Mouse (Mus musculus) midbrain, embryonic 12.5 days (tissue): ENCODE data around the gene Clstn2. TPM values are rescaled to one million over a fixed set of nuclear protein-coding genes. Genes with fewer than 3 reads are reported as not detected.

Experiments
- ATAC-seq: fragments of 200-750 bp; cut with Nextera tagmentation; 2 replicates; pipeline ENCODE4 v1.8.0; 2017; ENCODE audit warnings: low read depth, moderate TSS enrichment, moderate library complexity; ENCODE audit not compliant: low FRiP score
- H3K27ac ChIP-seq: fragments of 300-500 bp; sonication (generic); replicated peaks from 2 replicates; pipeline ENCODE4 v1.5.1; 2016; ENCODE audit warnings: mild to moderate bottlenecking
- H3K27me3 ChIP-seq: fragments of 300-500 bp; sonication (generic); 2 replicates; pipeline ENCODE4 v1.6.1; 2016; ENCODE audit warnings: mild to moderate bottlenecking
- H3K36me3 ChIP-seq: fragments of 300-500 bp; sonication (generic); 2 replicates; pipeline ENCODE4 v1.6.1; 2016
- H3K4me1 ChIP-seq: fragments of 300-500 bp; sonication (generic); 2 replicates; pipeline ENCODE4 v1.6.1; 2016
- H3K4me2 ChIP-seq: fragments of 300-500 bp; sonication (generic); replicated peaks from 2 replicates; pipeline ENCODE4 v1.6.1; 2016; ENCODE audit warnings: mild to moderate bottlenecking, moderate library complexity
- H3K4me3 ChIP-seq: fragments of 300-500 bp; sonication (generic); 2 replicates; pipeline ENCODE4 v1.5.1; 2016; ENCODE audit warnings: mild to moderate bottlenecking
- H3K9ac ChIP-seq: fragments of 300-500 bp; sonication (generic); replicated peaks from 2 replicates; pipeline ENCODE4 v1.6.1; 2016; ENCODE audit warnings: mild to moderate bottlenecking, moderate library complexity
- H3K9me3 ChIP-seq: fragments of 300-500 bp; sonication (generic); 2 replicates; pipeline ENCODE4 v1.6.1; 2016; ENCODE audit warnings: mild to moderate bottlenecking
- WGBS: fragments of 180-500 bp; shearing (Covaris S2); methylation state at CpG from one replicate; pipeline ENCODE4 v1.1.7; 2016; 5-methylcytosine and 5-hydroxymethylcytosine counted together
- polyA plus RNA-seq: library from polyadenylated mRNA; unstranded; fragments of >200 nt; fragmentation: Nextera tagmentation; extraction: Ambion mirVana; gene quantifications from 2 replicates; pipeline ENCODE4 v1.2.1, GENCODE M21; 2016

Gene Clstn2
- polyA plus RNA-seq, 1 experiment from 2014 or later = 3.4 TPM

DNA sequence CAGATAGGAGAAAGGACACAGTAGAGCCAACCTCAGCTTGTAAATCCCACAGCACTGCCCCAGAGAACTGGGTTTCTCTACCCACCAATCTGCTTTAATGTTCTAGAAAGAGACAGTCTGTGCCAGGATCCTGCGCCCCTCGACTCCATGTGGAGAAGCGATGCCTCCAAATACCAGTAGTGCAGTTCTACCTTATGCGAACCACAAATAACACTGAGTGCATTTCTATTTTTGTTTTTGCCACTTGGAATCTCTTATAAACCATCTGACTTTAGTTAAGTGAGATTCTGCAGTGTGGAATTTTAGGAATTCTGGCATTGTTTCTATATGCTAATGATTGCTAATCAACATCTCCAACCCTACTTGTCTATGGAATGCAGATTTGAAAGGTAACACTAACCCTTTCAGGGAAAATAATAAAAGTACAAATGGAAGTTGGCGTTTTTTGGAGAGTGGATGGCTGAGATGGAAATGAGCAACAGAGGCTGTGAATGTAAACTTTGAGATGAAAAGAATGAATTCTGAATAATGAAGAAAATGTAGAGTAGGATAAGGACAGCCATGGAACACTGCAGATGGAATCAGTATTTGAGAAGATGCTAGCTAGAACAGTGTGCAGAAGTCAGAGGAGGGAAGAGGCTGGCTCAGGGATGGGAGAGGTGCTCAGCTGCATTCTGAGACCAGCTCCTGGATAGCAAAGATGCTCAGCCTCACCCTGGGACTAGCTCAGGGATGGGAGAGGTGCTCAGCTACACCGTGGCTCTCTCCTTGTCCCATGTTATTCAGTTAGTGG, 617.9 kb downstream of the Clstn2 start:
- no peak overlapping the region for H3K4me2 ChIP-seq
- no peak overlapping the region for H3K27ac ChIP-seq
- ATAC-seq = no peak
- H3K9me3 ChIP-seq = no peaks in the 10 kb centered on the region
- H3K27me3 ChIP-seq = no peaks in the 10 kb centered on the region
- 80% methylated on average over 6 of the region's 6 CpGs for WGBS
- H3K4me3 ChIP-seq = no peak overlapping the region
- H3K4me1 ChIP-seq = no peaks in the 10 kb centered on the region
- H3K36me3 ChIP-seq = no peaks in the 10 kb centered on the region
- no peak overlapping the region for H3K9ac ChIP-seq

GRCm38 (mm10) chr9:97408142-97408541, 624.8 kb downstream of the Clstn2 start:
- Histone ChIP-seq H3K27ac (no peak overlapping the region), H3K27me3 (no peaks in the 10 kb centered on the region), H3K4me1 (no peaks in the 10 kb centered on the region), H3K9ac (no peak overlapping the region), H3K4me2 (no peak overlapping the region), H3K9me3 (no peaks in the 10 kb centered on the region), H3K36me3 (no peaks in the 10 kb centered on the region), H3K4me3 (no peak overlapping the region)
- no peak for ATAC-seq
- 85% methylated on average over 2 of the region's 2 CpGs for WGBS
